Mouse (Mus musculus) liver, adult (tissue): Measurements from ENCODE around the gene Fgfbp3.

Experiments used
- GATA4 ChIP-seq: IDR thresholded peaks from 2 replicates; pipeline ENCODE4 v1.6.1; 2014; ENCODE audit warnings: mild to moderate bottlenecking, low read length; ENCODE audit not compliant: insufficient replicate concordance

The Fgfbp3 gene

GRCm38 (mm10) chr19:36883119-36883518 is 36.3 kb downstream of the Fgfbp3 start:
- TF ChIP-seq GATA4, result no peak

- no peak for TF ChIP-seq GATA4
These were observed 40.5 kb downstream of the Fgfbp3 start for GRCm38 (mm10) chr19:36878743-36879495.

DNA sequence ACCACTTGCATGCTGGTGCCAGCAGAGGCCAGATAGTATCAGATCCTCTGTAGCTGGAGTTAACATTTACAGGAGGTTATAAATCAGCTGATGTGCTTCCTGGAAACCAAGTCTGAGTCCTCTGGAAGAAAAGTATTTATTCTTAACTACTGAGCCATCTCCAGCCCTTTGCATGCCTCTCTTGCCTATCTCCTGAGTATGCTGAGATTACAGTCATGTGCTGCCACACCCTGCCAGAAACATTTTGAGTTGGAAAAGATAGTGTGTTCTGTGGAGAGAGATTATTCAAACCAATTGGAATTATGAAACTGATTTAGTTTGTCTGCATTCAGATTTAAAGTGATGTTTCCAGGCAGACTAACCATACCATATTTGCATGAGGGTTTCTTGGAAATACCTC is 42.1 kb downstream of the Fgfbp3 start:
- TF ChIP-seq GATA4, result no peak

GRCm38 (mm10) chr19:36874651-36875050 is 44.8 kb downstream of the Fgfbp3 start:
- TF ChIP-seq GATA4, result no peak
